Mouse (Mus musculus): ENCODE data around the gene Vps8.

GRCm38 (mm10) chr16:21398345-21399051, 24.4 kb upstream of the Vps8 start:
- TF ChIP-seq POLR2A (IDR thresholded peaks at IDR 0.05; ENCODE audit: low read depth, low read length) = no peak
- TF ChIP-seq CTCF (conservative IDR thresholded peaks at IDR 0.05; ENCODE audit: insufficient read depth, insufficient read length, low read depth, low read length) = no peak
